Mouse (Mus musculus) intestine, embryonic 14.5 days (tissue): ENCODE measurements around the gene Ptprd. TPM values are rescaled to one million over a fixed set of nuclear protein-coding genes. Genes with fewer than 3 reads are reported as not detected.
"Not testable (repeated sequence)": the region's sequence is repeated elsewhere in the genome, so short reads cannot be mapped to it uniquely, and the experiment has no call there.

Experiments
- ATAC-seq: fragments of 200-750 bp; cut with Nextera tagmentation; replicated peaks from 2 replicates; pipeline ENCODE4 v1.8.0; 2017; ENCODE audit warnings: low read depth, moderate number of reproducible peaks, moderate TSS enrichment, moderate library complexity; ENCODE audit not compliant: low FRiP score, low TSS enrichment
- DNase-seq: peaks from one replicate; pipeline ENCODE4 v3.0.0-alpha.2; 2018; ENCODE audit warnings: low spot score
- H3K27ac ChIP-seq: fragments of 300-500 bp; sonication (generic); 2 replicates; pipeline ENCODE4 v1.5.1; 2014; ENCODE audit warnings: low read depth, mild to moderate bottlenecking, control low read depth
- H3K27me3 ChIP-seq: fragments of 300-500 bp; sonication (generic); replicated peaks from 2 replicates; pipeline ENCODE4 v1.6.1; 2014; ENCODE audit warnings: low read length, control low read depth; ENCODE audit not compliant: control insufficient read depth, insufficient read depth
- H3K36me3 ChIP-seq: fragments of 300-500 bp; sonication (generic); 2 replicates; pipeline ENCODE4 v1.6.1; 2014; ENCODE audit warnings: low read length, control low read depth; ENCODE audit not compliant: control insufficient read depth, insufficient read depth
- H3K4me1 ChIP-seq: fragments of 300-500 bp; sonication (generic); replicated peaks from 2 replicates; pipeline ENCODE4 v1.6.1; 2014; ENCODE audit warnings: low read length, control low read depth, mixed read lengths; ENCODE audit not compliant: control insufficient read depth, insufficient read depth
- H3K4me2 ChIP-seq: fragments of 300-500 bp; sonication (generic); 2 replicates; pipeline ENCODE4 v1.6.1; 2014; ENCODE audit warnings: low read length
- H3K4me3 ChIP-seq: fragments of 300-500 bp; sonication (generic); 2 replicates; pipeline ENCODE4 v1.5.1; 2014; ENCODE audit warnings: low read depth, low read length, control low read depth, mixed read lengths
- H3K9ac ChIP-seq: fragments of 300-500 bp; sonication (generic); 2 replicates; pipeline ENCODE4 v1.6.1; 2014; ENCODE audit warnings: mild to moderate bottlenecking, low read length
- H3K9me3 ChIP-seq: fragments of 300-500 bp; sonication (generic); 2 replicates; pipeline ENCODE4 v1.6.1; 2016; ENCODE audit warnings: low read length, control low read depth; ENCODE audit not compliant: control insufficient read depth
- WGBS: fragments of 180-500 bp; shearing (Covaris S2); extraction: QIAGEN DNeasy Blood & Tissue Kit; methylation state at CpG from one replicate; pipeline ENCODE4 v1.1.7; 2014; 5-methylcytosine and 5-hydroxymethylcytosine counted together
- polyA plus RNA-seq: library from polyadenylated mRNA; unstranded; fragments of >200 nt; fragmentation: Nextera tagmentation; extraction: Ambion mirVana; gene quantifications from 2 replicates; pipeline ENCODE4 v1.2.1, GENCODE M21; 2014

Ptprd gene
- polyA plus RNA-seq, 1 experiment from 2014 or later = 19.4 TPM

GRCm38 (mm10) chr4:77797391-77797790 is 414.4 kb downstream of the Ptprd start:
- not testable (repeated sequence) for H3K27ac ChIP-seq, H3K36me3 ChIP-seq, H3K9ac ChIP-seq, H3K4me2 ChIP-seq, H3K9me3 ChIP-seq, H3K4me3 ChIP-seq, ATAC-seq, DNase-seq, H3K27me3 ChIP-seq, H3K4me1 ChIP-seq
- 55% methylated on average over 1 of the region's 1 CpGs for WGBS

- WGBS = 86% methylated on average over 2 of the region's 2 CpGs
- Histone ChIP-seq H3K36me3 (no peaks in the 10 kb centered on the region), H3K9me3 (no peaks in the 10 kb centered on the region), H3K27me3 (no peaks in the 10 kb centered on the region), H3K9ac (no peak overlapping the region), H3K27ac (no peak overlapping the region), H3K4me1 (no peaks in the 10 kb centered on the region), H3K4me3 (no peak overlapping the region), H3K4me2 (no peak overlapping the region)
- DNase-seq (no peak), ATAC-seq (no peak)
Measured at GRCm38 (mm10) chr4:77777237-77777636, 434.5 kb downstream of the Ptprd start.

GRCm38 (mm10) chr4:77763790-77764189 is 448.0 kb downstream of the Ptprd start:
- Histone ChIP-seq H3K4me2 (no peak overlapping the region), H3K9me3 (no peaks in the 10 kb centered on the region), H3K4me1 (no peaks in the 10 kb centered on the region), H3K4me3 (no peak overlapping the region), H3K36me3 (no peaks in the 10 kb centered on the region), H3K9ac (no peak overlapping the region), H3K27me3 (no peaks in the 10 kb centered on the region), H3K27ac (no peak overlapping the region)
- ATAC-seq = no peak
- no peak for DNase-seq
- 45% methylated on average over 1 of the region's 1 CpGs for WGBS

GRCm38 (mm10) chr4:77743391-77743790 is 468.4 kb downstream of the Ptprd start:
- Histone ChIP-seq H3K9me3 (no peaks in the 10 kb centered on the region), H3K4me1 (no peaks in the 10 kb centered on the region), H3K9ac (no peak overlapping the region), H3K4me3 (no peak overlapping the region), H3K27me3 (no peaks in the 10 kb centered on the region), H3K27ac (no peak overlapping the region), H3K4me2 (no peak overlapping the region), H3K36me3 (no peaks in the 10 kb centered on the region)
- ATAC-seq (no peak), DNase-seq (no peak)
- WGBS = 75% methylated on average over 2 of the region's 2 CpGs

- no peak overlapping the region for H3K27ac ChIP-seq
- no peaks in the 10 kb centered on the region for H3K27me3 ChIP-seq
- H3K36me3 ChIP-seq = no peaks in the 10 kb centered on the region
- no peak overlapping the region for H3K4me3 ChIP-seq
- 72% methylated on average over 6 of the region's 6 CpGs for WGBS
- H3K4me1 ChIP-seq = no peaks in the 10 kb centered on the region
- ATAC-seq = no peak
- H3K4me2 ChIP-seq = no peak overlapping the region
- no peak for DNase-seq
- no peaks in the 10 kb centered on the region for H3K9me3 ChIP-seq
- H3K9ac ChIP-seq = no peak overlapping the region
Measured at GRCm38 (mm10) chr4:77721908-77722307, 489.9 kb downstream of the Ptprd start.

GRCm38 (mm10) chr4:77717792-77718191 is 494.0 kb downstream of the Ptprd start:
- H3K36me3 ChIP-seq = no peaks in the 10 kb centered on the region
- ATAC-seq = no peak
- H3K4me2 ChIP-seq = no peak overlapping the region
- no peak for DNase-seq
- no peaks in the 10 kb centered on the region for H3K27me3 ChIP-seq
- no peak overlapping the region for H3K9ac ChIP-seq
- WGBS = 33% methylated on average over 2 of the region's 2 CpGs
- no peaks in the 10 kb centered on the region for H3K9me3 ChIP-seq
- H3K27ac ChIP-seq = no peak overlapping the region
- H3K4me3 ChIP-seq = no peak overlapping the region
- H3K4me1 ChIP-seq = no peaks in the 10 kb centered on the region

- no peaks in the 10 kb centered on the region for H3K27me3 ChIP-seq
- H3K4me3 ChIP-seq = no peak overlapping the region
- no peak overlapping the region for H3K4me2 ChIP-seq
- WGBS = 86% methylated on average over 2 of the region's 2 CpGs
- no peaks in the 10 kb centered on the region for H3K36me3 ChIP-seq
- no peaks in the 10 kb centered on the region for H3K4me1 ChIP-seq
- H3K27ac ChIP-seq = no peak overlapping the region
- no peak overlapping the region for H3K9ac ChIP-seq
- no peaks in the 10 kb centered on the region for H3K9me3 ChIP-seq
- no peak for ATAC-seq
- no peak for DNase-seq
Measured at GRCm38 (mm10) chr4:77710231-77710630, 501.5 kb downstream of the Ptprd start.

GRCm38 (mm10) chr4:77698294-77698693 is 513.5 kb downstream of the Ptprd start:
- no peaks in the 10 kb centered on the region for H3K27me3 ChIP-seq
- H3K27ac ChIP-seq = no peak overlapping the region
- H3K9ac ChIP-seq = no peak overlapping the region
- no peaks in the 10 kb centered on the region for H3K4me1 ChIP-seq
- WGBS = 59% methylated on average over 2 of the region's 2 CpGs
- ATAC-seq = no peak
- no peaks in the 10 kb centered on the region for H3K36me3 ChIP-seq
- H3K9me3 ChIP-seq = no peaks in the 10 kb centered on the region
- no peak overlapping the region for H3K4me3 ChIP-seq
- no peak for DNase-seq
- no peak overlapping the region for H3K4me2 ChIP-seq

GRCm38 (mm10) chr4:77675798-77676197 is 536.0 kb downstream of the Ptprd start:
- DNase-seq = no peak
- no peak for ATAC-seq
- no peak overlapping the region for H3K4me2 ChIP-seq
- no peak overlapping the region for H3K9ac ChIP-seq
- no peaks in the 10 kb centered on the region for H3K36me3 ChIP-seq
- WGBS = 90% methylated on average over 1 of the region's 1 CpGs
- H3K27ac ChIP-seq = no peak overlapping the region
- no peaks in the 10 kb centered on the region for H3K4me1 ChIP-seq
- H3K9me3 ChIP-seq = no peaks in the 10 kb centered on the region
- H3K27me3 ChIP-seq = no peaks in the 10 kb centered on the region
- H3K4me3 ChIP-seq = no peak overlapping the region
